Mouse (Mus musculus): ENCODE data around the gene Cxcr4. TPM values are rescaled to one million over a fixed set of nuclear protein-coding genes. Genes with fewer than 3 reads are reported as not detected.
"Not testable (repeated sequence)": the region's sequence is repeated elsewhere in the genome, so short reads cannot be mapped to it uniquely, and the experiment has no call there.

Gene Cxcr4
- total RNA-seq, 2 experiments from 2014 or later: 17.9 to 23.7 TPM

GRCm38 (mm10) chr1:128597209-128597782 lies 5.2 kb upstream of the Cxcr4 start:
- DNase-seq: no peak

- DNase-seq: no peak
Observed at GRCm38 (mm10) chr1:128595528-128595927, 3.4 kb upstream of the Cxcr4 start.

GRCm38 (mm10) chr1:128595105-128595420 lies 3.0 kb upstream of the Cxcr4 start:
- DNase-seq: no peak

GRCm38 (mm10) chr1:128594353-128595104 lies 2.4 kb upstream of the Cxcr4 start:
- no peak for DNase-seq

GRCm38 (mm10) chr1:128592961-128593501 lies 938 bp upstream of the Cxcr4 start:
- peak; percentile 43 for DNase-seq

- peak; percentile 27 for DNase-seq
Observed at GRCm38 (mm10) chr1:128591721-128592210, 327 bp downstream of the Cxcr4 start.

GRCm38 (mm10) chr1:128590816-128591720 lies 1.0 kb downstream of the Cxcr4 start:
- DNase-seq: peak; percentile 56

- DNase-seq: no peak
Observed at GRCm38 (mm10) chr1:128590011-128590410, 2.1 kb downstream of the Cxcr4 start.

- no peak for DNase-seq
Observed at GRCm38 (mm10) chr1:128589488-128589887, 2.6 kb downstream of the Cxcr4 start.

- DNase-seq: no peak
Observed at GRCm38 (mm10) chr1:128588337-128588736, 3.8 kb downstream of the Cxcr4 start.

- DNase-seq: no peak
Observed at GRCm38 (mm10) chr1:128586928-128587780, 4.9 kb downstream of the Cxcr4 start.

GRCm38 (mm10) chr1:128586162-128586927 lies 5.7 kb downstream of the Cxcr4 start:
- DNase-seq: no peak

GRCm38 (mm10) chr1:128585396-128586161 lies 6.5 kb downstream of the Cxcr4 start:
- no peak for DNase-seq

- DNase-seq: not testable (repeated sequence)
Observed at GRCm38 (mm10) chr1:128584716-128585115, 7.4 kb downstream of the Cxcr4 start.

GRCm38 (mm10) chr1:128583279-128583872 lies 8.7 kb downstream of the Cxcr4 start:
- DNase-seq: no peak

- no peak for DNase-seq
Observed at GRCm38 (mm10) chr1:128580321-128580720, 11.8 kb downstream of the Cxcr4 start.

- no peak for DNase-seq
Observed at GRCm38 (mm10) chr1:128578454-128578853, 13.6 kb downstream of the Cxcr4 start.

- DNase-seq: no peak
Observed at GRCm38 (mm10) chr1:128575096-128575495, 17.0 kb downstream of the Cxcr4 start.

- DNase-seq: no peak
Observed at GRCm38 (mm10) chr1:128571033-128571432, 21.1 kb downstream of the Cxcr4 start.
